Comparison of ENCODE assay signal across 8 mouse cellular contexts in genomic region chr2:158375443-158376122, GRCm38 (mm10). TPM values are rescaled to one million over a fixed set of nuclear protein-coding genes. Genes with fewer than 3 reads are reported as not detected.
A peak's percentile ranks its signal among the peaks of the same experiment; 100 is the strongest.
DNase-seq lines count a peak whose midpoint lies in the region; ATAC-seq and TF ChIP-seq lines count a peak whose summit lies in the region.

Gene Snhg11 (plus strand): TSS chr2:158375638.

- peak within 1 kb of the TSS; percentile 64 for H3K4me2 ChIP-seq in lung, embryonic 14.5 days

- DNase-seq in thymus, adult 2 months: no peak
- no peak for DNase-seq in thymus, postnatal 14 days
- DNase-seq in layer of hippocampus, postnatal 10 days (ENCODE audit: low spot score in 2 of 2): peak; percentile 76 to 81
- DNase-seq in lung, embryonic 14.5 days: peak; percentile 69
- DNase-seq in retina, postnatal 1 day: peak; percentile 77
- DNase-seq in spleen, postnatal 36 days (ENCODE audit: low spot score in 2 of 2): no peak

- ATAC-seq in hematopoietic stem cell, adult 5-6 weeks (replicated peaks in 1 of 2; ENCODE audit: insufficient read depth in 1 of 2, low FRiP score in 2 of 2, low TSS enrichment in 1 of 2, low read depth in 1 of 2, poor library complexity in 2 of 2, severe bottlenecking in 2 of 2): peak; percentile 64 to 66
- ATAC-seq in lung, embryonic 14.5 days (ENCODE audit: insufficient read depth): peak; percentile 23; the same call in 1 of the 2 replicates

- no peaks in the 10 kb centered on the region for H3K4me1 ChIP-seq in thymus, adult 2 months (replicated peaks; ENCODE audit: control insufficient read depth, insufficient read depth, low read length)
- H3K4me1 ChIP-seq in cortical plate, adult 2 months (ENCODE audit: control insufficient read depth, insufficient read depth, low read length): peaks cover 2% of the 10 kb centered on the region; the same call in 1 of the 2 replicates
- 0 out of 2 replicates have a peak, but pooled peaks cover 10% of the 10 kb centered on the region for H3K4me1 ChIP-seq in lung, embryonic 14.5 days (ENCODE audit: insufficient read depth)

- no peak for TF ChIP-seq CTCF in thymus, adult 2 months (IDR thresholded peaks at IDR 0.05; ENCODE audit: borderline replicate concordance, control insufficient read depth, extremely low read depth, insufficient read depth, low read length, poor library complexity)
- TF ChIP-seq CTCF in cortical plate, adult 2 months (IDR thresholded peaks at IDR 0.05; ENCODE audit: extremely low read depth, insufficient read depth, low read length): peak; percentile 83
- TF ChIP-seq CTCF in lung, embryonic 14.5 days (IDR thresholded peaks at IDR 0.05; ENCODE audit: low read depth): peak; percentile 61

- no peaks in the 10 kb centered on the region for H3K9me3 ChIP-seq in lung, embryonic 14.5 days (ENCODE audit: low read depth, low read length)

- 14% methylated on average over 36 of the region's 36 CpGs for WGBS in thymus, adult 2 months
- WGBS in lung, embryonic 14.5 days: 2% methylated on average over 36 of the region's 36 CpGs

- no peak within 1 kb of the TSS for H3K27ac ChIP-seq in thymus, adult 2 months (ENCODE audit: control insufficient read depth, insufficient read depth, low read length)
- peak within 1 kb of the TSS; percentile 98 for H3K27ac ChIP-seq in cortical plate, adult 2 months (ENCODE audit: insufficient read depth, low read length)
- H3K27ac ChIP-seq in lung, embryonic 14.5 days (ENCODE audit: low read depth): no peak within 1 kb of the TSS

- no peaks in the 10 kb centered on the region for H3K36me3 ChIP-seq in thymus, adult 2 months (ENCODE audit: control insufficient read depth, insufficient read depth, low read length)
- H3K36me3 ChIP-seq in lung, embryonic 14.5 days (ENCODE audit: insufficient read depth): no peaks in the 10 kb centered on the region

- no peak within 1 kb of the TSS; the same call in none of the 2 replicates for H3K9ac ChIP-seq in lung, embryonic 14.5 days

- H3K4me3 ChIP-seq in thymus, adult 2 months (ENCODE audit: control insufficient read depth, insufficient read depth, low read length): no peak within 1 kb of the TSS
- H3K4me3 ChIP-seq in cortical plate, adult 2 months (ENCODE audit: insufficient read depth, low read length): peak within 1 kb of the TSS; percentile 100
- peak within 1 kb of the TSS; percentile 29 for H3K4me3 ChIP-seq in lung, embryonic 14.5 days (ENCODE audit: low read depth, low read length)

- no peak for TF ChIP-seq POLR2A in thymus, adult 2 months (IDR thresholded peaks at IDR 0.05; ENCODE audit: control insufficient read depth, extremely low read depth, insufficient read depth, low read length, poor library complexity)
- TF ChIP-seq POLR2A in cortical plate, adult 2 months (IDR thresholded peaks at IDR 0.05; ENCODE audit: extremely low read depth, insufficient read depth, low read length): peak; percentile 98

- peaks cover 4% of the 10 kb centered on the region for H3K27me3 ChIP-seq in thymus, adult 2 months (ENCODE audit: control insufficient read depth, insufficient read depth, low read length)
- peaks cover 29% of the 10 kb centered on the region for H3K27me3 ChIP-seq in lung, embryonic 14.5 days (ENCODE audit: insufficient read depth, low read length)

RNA-seq across cellular contexts. Expression of gene Snhg11, which starts in this region (rescaled TPM):
- polyA plus RNA-seq in thymus, adult 2 months (2012; rRNA removed): 9.3 and 16.1 TPM in 2 replicates
- 1,659 and 1,881 TPM in 2 replicates for polyA plus RNA-seq in cortical plate, adult 2 months (2012; rRNA removed)
- not detected in 2 replicates for total RNA-seq in hematopoietic stem cell, adult 5-6 weeks (2017)
- total RNA-seq in layer of hippocampus, postnatal 10 days (2021): 100 to 1,000 TPM; 459 to 580 TPM
- polyA plus RNA-seq in lung, embryonic 14.5 days (2014; fragmentation: Nextera tagmentation; extraction: Ambion mirVana): 0.96 and 1.7 TPM in 2 replicates

Comparison
In these comparisons a context has a peak if more than half of its experiments do, and no peak if none do; other contexts are left out.
1. RNA of gene Snhg11 (total RNA-seq): 459 to 580 TPM in layer of hippocampus, postnatal 10 days; not detected in hematopoietic stem cell, adult 5-6 weeks; every median in the first group is over 100 times any median in the second.
2. RNA of gene Snhg11 (polyA plus RNA-seq): 1,659 to 1,881 TPM in cortical plate, adult 2 months; 9.3 to 16.1 TPM in thymus, adult 2 months and 0.96 to 1.7 TPM in lung, embryonic 14.5 days; every median in the first group is over 10 times any median in the second.
3. Peak in ATAC-seq in hematopoietic stem cell, adult 5-6 weeks; RNA of the gene not detected or under 1 TPM.
4. DNase-seq: peak in layer of hippocampus, postnatal 10 days (2 of 2), lung, embryonic 14.5 days (single experiment) and retina, postnatal 1 day (single experiment); none in thymus, adult 2 months (single experiment), thymus, postnatal 14 days (single experiment) and spleen, postnatal 36 days (0 of 2).